Mouse (Mus musculus) c-Kit-positive CD71-positive TER-119-negative erythroid progenitor cells, embryonic 14.5 days (primary cell): ENCODE measurements at regions not wholly inside any gene's neighbourhood (a gene's known extent, or its start where the extent isn't known, plus 50 kb on each side); places are given as distances from the start of the nearest gene placed in this dataset.

Experiments used
- DNase-seq: peaks from one replicate; pipeline ENCODE4 v3.0.0-alpha.2; 2013; ENCODE audit warnings: low read depth

DNA sequence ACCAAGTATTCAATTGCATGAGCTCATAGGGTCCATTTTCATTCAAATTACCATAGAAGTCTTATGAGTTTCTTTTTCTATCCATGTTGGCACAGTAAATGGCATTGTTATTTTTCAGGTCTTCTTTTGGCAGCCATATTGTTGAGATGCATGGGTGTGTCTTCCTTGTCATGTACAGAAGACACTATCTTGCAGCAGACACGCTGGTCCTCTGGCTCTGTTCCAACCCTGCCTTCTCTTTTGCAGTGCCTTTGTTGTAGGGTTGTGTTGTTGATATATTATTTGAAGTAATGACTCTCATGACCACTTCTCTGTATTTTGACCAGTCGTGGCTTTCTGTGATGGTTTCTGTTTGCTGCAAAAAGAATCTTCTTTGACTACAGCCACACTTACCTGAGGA lies 274.4 kb upstream of the Camk1g start:
- DNase-seq: no peak

DNA sequence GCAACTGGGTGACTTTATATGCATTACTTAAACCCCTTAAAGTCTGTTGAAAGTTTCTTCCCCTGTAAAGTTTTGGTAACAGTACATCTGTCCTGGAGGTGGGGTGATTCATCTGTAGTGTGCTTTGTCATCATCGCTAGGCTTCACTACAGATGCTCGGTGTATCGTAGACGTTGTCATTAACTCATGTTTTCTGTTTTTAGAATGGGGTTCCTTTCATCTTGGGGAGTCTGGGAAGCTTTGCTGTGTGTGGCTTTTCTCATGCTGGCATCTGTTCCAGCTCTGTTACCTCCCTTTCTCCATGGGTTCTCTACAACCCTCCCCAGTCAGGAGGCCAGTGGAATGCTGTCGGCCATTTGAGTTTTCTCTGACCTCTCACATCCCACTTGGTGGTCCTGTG lies 266.4 kb upstream of the Camk1g start:
- no peak for DNase-seq

DNA sequence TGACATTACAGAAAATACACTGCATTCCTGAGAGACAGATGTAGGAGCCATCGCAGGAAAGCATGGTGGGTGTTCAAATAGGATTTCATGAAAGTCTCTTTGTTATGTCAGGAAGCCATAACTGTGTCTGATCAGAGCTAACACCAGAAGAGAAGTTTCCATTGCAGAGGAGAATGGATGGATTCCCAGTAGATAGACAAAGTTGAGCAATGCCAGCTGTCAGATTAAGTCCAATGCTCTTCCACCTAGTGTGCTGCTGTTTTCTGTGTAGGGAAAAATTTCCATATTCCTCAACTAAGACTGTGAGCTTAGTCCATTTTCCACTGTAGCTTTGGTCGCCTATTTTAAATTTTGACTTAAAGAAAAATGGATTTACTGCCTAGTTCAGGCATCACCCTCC lies 262.0 kb upstream of the Camk1g start:
- no peak for DNase-seq

DNA sequence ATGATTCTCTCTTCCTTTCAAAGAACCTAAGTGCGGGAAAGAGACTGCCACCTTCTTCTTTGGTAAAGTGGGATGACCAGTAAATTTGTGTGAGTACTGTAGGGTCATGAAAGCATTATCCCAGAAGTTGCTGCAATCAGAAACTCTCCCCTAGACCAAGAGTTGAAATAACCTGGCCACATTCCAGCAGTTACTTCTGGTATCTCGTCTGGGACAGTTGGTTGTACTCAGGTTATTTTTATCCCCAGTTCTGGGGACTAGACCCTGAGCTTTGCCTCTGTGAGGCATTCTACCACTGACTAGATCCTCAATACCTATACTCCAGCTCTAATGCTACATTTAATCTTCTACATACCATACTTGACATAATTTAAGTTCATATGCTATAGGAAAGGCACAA lies 259.8 kb upstream of the Camk1g start:
- DNase-seq: no peak

DNA sequence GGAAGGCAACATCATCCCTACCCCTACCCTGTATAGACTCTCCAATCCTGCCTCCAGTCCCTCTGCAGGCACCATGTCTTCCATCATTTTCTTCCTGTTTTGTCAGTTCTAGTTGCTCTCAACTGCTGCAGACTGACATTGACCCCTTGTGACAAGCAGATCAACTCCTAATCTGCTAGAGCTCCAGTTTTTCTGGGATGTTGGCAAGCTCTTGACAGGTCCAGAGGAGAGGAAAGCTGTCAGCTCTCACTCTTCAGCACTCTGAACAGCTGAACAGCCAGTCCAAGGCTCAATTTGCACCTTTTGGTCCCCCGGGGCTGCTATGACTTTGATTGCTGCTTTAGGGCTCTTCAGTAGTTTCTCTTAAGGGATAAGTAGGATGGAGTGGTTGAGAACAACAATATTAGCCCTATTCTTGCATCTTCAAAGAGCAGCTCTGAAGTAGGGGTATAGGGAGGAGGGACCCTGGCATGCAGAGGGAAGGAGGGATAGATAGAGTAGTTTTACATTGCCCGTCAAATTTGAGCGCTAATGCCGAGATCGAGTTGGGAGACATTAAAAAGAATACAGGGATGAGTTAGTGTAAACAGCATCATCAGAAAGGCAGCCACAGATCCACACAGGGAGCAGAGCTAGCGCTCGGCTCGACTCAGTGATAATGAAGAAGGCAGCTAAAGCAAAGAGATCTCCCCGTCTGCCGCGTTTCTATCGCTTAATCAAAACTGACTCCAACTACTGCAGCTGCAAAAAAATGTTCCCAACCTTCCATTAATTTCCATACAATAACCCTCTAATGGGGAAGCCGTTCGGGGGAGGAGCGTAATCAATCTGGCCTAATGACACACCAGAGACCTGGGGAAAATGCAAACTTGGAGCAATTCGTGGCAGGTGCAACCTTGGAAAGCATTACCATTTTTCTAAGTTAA lies 257.1 kb upstream of the Camk1g start:
- DNase-seq: no peak

DNA sequence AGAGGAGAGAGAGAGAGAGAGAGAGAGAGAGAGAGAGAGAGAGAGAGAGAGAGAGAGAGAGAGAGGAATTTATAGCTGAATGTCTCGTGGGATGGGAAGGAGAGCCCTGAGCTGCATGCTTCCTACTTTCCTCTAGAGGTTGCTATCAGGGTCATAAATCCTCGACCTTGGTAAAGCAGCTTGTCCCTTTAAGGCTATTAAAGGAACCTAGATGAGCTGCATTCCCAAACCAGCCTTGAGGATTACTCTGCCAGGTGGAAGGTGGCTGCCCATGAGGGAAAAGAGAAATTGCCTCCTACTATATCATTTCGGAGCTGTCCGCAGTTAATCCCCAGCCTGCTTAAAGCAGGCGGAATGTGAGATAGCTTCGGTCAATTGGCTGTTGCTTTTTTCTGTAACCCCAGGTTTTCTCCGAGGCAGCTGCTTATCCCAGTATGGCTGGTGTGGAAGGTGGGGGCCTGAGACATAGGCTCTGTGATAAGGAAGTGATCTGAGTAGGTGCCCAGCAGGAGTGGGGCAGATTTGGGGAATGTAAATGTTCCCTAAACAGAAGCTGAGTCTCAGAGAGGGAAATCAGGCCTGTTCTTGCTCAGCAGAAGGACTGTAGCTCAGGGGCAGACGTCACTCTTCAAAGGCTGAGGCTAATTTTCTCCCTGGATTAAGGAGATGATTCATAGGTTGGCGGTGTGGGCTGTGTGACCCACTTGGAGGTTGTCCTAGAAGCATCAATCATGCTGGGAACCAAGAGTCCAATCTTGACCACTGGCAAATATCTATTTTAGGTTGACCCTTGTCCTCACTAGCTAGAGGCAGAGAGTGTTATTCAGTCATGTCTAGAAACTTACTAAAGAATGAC lies 255.2 kb upstream of the Camk1g start:
- no peak for DNase-seq

DNA sequence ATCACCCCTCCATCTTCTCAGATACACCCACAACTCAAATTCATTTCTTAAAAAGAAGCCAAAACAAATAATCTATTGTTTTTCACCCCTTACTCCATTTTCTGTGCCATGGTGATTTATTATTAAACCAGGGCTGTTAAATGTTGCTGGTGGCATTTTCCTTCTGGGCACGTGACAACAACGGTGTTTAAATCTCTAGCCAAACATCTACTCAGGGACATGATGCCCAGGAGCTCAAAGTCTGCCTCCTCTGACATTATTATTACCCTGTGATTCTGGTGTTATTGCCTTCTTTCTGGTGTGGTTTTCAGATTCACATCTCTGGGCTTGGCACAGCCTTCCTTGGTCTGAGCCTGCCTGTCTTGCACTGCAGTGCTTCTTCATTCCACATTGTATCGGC lies 253.5 kb upstream of the Camk1g start:
- no peak for DNase-seq

DNA sequence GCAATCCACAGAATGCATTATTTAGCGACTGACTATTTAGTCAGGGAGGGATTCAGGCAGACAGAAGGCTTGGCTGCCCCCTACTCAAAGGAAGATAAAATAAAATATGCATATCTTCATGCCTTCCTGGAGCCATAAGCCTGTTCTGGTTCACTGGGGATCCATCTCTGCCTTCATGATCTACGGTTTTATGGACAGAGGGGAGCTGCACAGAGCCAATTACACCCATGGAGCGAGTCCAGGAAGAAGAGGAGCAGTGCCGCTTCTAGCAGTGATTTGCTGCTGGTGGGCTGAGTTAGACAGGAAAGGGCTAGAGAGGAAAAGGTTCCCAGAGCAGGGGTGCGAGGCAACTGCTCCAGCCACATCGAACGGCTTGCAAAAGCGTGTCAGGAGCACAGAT lies 248.2 kb upstream of the Camk1g start:
- no peak for DNase-seq

DNA sequence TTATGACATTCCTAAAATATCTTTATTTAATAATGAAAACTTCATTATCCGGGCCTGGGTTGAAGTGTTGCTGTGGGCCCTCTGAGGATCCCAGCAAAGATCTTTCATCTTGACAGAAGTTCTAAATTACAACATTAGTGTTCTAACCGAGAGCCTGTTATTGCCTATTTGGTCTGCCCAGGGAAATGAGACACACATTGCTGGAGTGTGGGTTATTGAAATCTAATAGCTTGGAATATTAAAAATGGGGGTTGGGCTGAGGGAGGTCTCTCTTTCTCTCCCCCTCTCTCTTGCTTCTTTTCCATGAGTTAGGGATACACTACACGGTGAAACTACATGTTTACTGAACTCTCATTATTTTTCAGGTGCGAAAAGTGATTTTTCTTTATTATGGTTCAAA lies 240.4 kb upstream of the Camk1g start:
- DNase-seq: no peak

DNA sequence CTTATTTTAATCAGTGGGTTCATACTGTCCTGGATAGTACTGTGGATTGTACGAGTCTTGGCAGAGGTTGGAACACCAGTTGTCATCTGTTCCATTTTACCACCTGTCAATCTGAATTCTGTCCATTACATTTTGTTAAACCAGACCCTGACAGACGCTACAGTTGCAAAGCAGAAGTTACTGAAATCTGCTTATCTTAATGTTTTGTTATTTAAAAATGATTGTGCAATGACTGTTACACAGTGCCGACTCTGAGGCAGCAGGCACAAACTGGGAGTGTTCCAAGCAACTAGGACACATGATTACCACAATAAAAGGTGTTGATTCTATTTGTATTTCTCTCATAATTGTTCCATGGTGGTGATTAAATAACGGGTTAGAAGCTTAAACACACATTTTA lies 229.8 kb upstream of the Camk1g start:
- DNase-seq: no peak

DNA sequence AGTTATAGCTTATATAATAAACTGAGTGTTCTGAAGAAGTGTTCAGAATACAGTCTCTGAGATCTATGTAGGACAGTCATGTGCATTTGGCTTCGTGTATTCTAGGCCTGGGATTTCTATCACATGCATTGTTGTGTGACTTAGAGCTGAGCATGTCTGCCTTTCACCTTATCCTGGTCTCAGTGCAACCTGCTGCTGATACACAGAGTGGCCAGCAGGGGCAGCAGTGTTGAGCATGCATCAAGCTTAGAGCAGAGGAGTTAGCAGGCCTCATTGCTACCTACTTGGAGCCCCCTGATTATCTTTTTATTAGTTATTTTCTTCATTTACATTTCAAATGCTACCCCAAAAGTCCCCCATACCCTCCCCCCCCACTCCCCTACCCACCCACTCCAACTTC lies 229.1 kb upstream of the Camk1g start:
- DNase-seq: peak; percentile 4

DNA sequence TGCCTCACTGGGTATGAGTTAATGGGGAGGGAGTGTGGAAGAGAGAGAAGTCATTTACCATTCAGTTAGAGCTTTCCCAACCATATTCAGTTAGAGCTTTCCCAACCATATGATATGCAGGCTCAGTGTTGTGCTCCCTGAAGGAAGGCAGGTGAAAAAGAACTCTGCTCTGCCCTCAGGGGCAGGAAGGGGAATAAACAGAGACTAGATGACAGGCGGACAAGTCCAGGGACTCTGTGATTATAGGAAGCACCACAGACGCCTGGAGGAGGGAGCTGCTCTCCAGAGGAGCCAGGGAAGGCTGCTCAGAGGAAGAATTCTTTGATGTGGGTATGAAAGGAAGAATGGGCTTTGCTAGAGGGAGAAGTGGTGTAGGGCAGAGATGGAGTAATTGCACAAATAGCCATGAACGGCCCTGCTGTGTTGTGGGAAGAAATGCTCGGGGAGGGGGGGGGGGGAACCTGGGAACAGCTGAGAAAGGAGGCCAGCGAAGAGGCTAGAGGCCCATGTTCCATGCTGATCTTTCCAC lies 220.3 kb upstream of the Camk1g start:
- DNase-seq: no peak

DNA sequence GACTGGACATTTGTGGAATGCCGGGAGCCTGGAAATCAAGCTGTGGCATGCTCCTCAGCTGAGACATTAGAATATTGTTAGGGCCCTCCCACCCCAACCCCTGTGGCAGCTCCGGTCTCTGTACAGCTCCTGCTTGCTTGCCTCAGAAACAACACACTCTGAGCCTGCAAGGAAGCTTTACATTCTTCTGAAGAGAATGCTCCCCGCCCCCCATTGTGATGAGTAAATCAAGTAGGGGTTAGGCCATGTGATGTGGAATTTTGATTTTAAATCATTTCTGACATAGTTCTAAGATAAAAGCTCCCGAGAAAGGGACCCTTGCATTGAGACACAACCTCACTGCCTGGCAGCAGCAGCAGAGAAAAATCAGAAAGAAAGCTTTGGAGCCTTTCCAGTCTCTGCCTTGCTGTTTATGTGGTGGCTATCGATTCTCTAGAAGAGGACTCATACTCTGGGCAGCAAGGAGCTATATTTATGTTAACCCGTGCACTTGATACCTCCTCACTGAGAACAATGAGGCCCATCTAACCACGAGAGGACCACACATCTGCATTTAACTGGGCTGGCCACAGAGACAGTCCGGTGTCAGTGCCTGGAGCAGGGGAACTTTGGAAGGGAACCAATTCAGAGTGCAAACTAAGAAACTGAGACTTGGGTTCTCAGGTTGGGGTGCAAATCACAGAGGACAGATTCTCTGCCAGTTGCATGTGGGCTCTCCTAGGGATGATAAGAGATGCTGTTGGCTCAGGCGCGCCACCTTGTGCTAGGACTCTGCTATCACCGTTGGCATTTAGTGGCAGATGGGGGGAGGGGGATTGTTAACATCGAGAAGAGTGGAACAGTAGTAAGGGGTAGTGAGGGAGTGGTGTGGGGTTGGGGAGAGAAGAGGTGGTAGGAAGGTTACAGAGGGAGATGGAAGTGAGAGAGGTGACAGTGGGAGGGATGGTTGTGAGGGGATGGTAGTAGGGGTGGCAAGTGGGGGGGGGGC lies 218.7 kb upstream of the Camk1g start:
- DNase-seq: peak; percentile 17

DNA sequence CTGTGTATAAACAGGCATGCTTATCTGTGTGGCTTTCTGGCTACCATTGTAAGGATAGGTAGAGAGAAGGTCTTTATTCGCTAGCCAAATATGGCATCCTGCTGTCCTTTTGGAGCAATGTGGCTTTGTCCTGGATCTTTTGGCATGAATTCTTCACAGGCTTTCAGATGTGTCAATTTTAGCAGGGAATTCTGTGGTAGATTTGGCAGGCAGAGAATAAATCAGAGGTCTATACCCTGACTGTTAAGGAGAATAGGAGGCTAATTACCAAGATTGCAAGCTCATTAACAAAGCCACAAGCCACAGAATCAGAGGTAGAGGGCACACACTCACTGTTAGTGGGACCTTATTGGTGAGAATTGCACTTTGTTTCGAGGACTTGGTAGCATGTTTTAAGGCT lies 217.2 kb upstream of the Camk1g start:
- no peak for DNase-seq

DNA sequence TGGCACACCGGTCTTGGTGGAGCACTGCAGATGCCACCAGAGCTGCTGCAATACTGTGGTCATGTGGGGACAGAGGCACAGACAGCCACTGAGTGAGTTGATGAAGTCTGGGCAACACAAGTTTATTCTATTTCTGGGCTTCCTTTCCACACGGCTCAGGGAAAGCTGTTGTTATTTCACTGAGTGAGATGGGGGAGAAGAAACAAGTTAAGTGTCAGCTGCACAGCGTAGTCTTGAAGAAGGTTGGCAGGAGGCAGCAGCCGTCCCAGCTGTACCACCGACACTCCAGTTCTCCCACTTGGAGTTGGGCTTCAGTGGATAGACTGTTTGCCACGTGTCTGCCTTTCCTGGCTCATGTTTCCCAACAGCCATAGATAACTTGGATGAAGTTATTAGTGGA lies 216.8 kb upstream of the Camk1g start:
- no peak for DNase-seq

DNA sequence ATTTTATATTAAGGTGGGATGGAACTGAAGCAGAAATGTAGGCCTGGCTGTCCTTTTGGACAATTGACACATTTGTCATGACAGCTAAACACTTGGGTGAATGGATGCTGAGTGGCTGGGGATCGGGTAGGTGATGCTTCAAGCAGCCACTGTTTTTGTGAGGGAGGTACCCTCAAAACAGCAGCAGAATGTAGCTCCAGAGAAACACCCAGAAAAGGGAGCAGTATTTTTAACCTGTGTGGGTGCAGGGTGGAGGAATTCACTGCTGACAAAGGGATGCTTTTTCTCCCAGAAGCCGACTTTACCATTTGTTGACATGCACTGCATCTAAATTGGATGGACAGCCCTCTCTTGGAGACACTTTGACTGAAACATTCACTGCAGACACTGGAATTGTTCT lies 213.7 kb upstream of the Camk1g start:
- no peak for DNase-seq

DNA sequence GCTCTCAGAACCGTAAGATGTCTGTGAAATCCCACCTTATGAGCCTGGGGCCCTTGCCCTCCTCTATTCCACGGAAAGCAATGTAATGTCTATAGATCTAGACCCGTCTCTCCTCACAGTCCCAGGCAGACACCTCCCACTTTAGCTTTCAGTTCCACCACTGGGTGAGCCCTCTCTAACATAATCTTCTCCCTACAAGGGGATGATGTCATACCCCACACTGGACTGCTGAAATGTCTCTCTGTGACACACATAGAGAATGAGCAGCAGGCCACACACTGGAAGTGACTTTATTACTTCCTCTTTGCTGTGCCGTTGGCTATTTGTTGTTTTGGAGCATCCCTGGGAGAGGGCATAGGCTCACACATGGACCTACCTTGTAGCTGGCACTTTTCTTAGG lies 210.3 kb upstream of the Camk1g start:
- no peak for DNase-seq

DNA sequence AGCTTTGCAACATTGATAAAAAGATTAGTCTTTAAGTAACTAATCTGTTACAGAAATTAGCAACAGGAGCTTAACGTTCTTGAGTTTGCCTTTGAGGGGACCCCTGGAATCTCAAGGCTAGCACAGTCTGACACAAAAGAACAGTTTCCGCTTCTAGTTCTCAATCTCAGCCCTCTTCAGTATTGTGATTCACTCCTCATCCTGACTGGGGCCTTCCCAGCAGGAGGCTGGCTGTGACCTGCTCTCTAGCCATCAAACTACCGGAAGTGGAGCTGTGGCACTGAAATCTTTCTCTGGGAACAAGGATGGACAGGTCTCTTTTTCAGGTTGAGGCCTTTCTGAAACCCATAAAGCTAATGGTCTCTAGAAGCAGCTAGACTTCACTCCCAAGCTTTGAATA lies 209.6 kb upstream of the Camk1g start:
- no peak for DNase-seq

DNA sequence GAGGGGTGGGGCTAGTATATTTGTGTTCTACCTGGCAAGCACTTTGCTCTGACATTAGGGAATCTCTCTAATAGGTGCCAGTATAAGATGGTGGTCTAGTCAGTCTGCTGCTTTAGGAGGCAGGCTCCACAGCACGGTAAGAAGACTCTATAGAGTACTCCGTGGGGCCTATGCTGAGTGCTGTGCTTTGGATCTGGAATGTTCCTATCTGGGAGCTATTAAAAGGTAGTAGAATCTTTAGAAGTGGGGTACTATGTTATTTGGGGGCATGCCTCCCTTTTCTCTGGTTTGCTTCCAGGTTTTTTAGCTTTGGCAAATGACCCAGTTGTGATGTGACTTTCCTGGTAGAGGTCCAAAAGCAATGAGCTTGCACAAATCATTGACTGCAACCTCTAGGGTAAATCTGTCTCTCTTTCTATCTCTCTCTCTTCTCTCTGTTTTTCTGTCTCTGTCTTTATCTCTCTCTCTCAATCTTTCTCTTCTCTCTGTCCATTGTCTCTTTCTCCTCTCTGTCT lies 208.6 kb upstream of the Camk1g start:
- DNase-seq: no peak

DNA sequence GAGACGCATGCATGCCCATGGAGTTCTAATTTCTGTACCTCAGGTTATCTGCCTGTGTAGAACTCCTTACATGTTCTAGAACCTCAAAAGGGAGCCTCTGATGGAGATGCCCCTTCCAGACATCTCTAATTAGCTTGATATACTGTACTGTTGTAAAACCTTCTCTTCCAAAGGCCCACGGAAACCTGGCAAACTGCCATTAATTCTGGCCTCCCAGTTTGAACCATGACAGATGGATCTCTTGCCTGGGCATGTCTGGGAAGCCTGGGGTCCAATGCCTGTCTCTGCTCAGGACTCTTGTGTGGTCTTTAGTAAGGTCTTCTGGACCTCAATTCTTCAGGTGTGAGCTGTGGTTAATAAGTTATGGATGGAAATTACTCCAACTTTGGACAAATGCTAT lies 207.7 kb upstream of the Camk1g start:
- DNase-seq: no peak

DNA sequence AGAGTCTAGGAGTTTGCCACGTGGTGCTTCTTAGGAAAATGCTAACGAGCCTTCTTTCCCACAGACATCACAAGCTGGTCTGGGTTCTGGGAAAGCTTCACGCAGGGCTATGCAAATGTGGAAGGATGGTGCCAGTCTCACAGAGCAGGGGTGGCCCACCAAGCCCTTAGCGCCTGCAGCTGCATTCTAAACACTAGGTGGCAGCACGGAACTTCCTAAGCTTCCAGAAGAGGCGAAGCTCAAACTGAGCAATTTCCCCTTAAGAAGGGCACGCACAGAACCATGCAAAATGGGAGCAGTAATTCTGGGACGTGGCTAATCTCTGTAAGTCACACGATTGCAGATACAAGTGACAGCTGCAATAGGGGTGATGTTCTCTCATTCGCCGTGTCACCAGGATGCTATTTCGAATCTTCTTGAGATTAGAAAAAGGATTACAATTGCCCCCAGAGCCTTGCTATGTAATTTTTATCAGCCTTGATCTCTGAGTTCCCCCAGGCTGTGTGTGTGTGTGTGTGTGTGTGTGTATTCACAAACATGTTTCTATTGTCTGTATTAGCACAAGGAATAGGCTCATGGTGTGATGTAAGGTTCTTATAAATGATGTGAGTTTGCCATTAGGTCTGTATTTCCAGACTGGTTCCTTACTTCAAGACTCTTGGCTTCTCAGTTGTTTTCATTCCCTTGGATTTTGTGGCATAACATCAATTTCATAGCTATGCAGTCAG lies 206.1 kb upstream of the Camk1g start:
- DNase-seq: peak; percentile 14
